Mouse (Mus musculus) liver, embryonic 14.5 days (tissue): ENCODE measurements around the gene Tub. TPM values are rescaled to one million over a fixed set of nuclear protein-coding genes. Genes with fewer than 3 reads are reported as not detected.
A peak's percentile ranks its signal among the peaks of the same experiment; 100 is the strongest.

ENCODE experiments used
- ATAC-seq: fragments of 200-750 bp; cut with Nextera tagmentation; 2 replicates; pipeline ENCODE4 v1.8.0; 2017; ENCODE audit warnings: moderate number of reproducible peaks, mild to moderate bottlenecking, moderate library complexity; ENCODE audit not compliant: insufficient read depth
- DNase-seq, 3 experiments: peaks; one replicate each; pipeline ENCODE4 v3.0.0-alpha.2; 2012 to 2013; ENCODE audit warnings: low read depth in 3 of 3, low spot score in 3 of 3
- H3K27ac ChIP-seq: fragments of 300-500 bp; sonication (generic); 2 replicates; pipeline ENCODE4 v1.5.1; 2014; ENCODE audit warnings: moderate library complexity, mild to moderate bottlenecking, control low read depth, inconsistent platforms
- H3K27me3 ChIP-seq: fragments of 300-500 bp; sonication (generic); 2 replicates; pipeline ENCODE4 v1.6.1; 2014; ENCODE audit warnings: mild to moderate bottlenecking, low read length, moderate library complexity; ENCODE audit not compliant: control insufficient read depth, insufficient read depth
- H3K36me3 ChIP-seq: fragments of 300-500 bp; sonication (generic); replicated peaks from 2 replicates; pipeline ENCODE4 v1.6.1; 2014; ENCODE audit warnings: low read depth; ENCODE audit not compliant: control insufficient read depth, insufficient read depth
- H3K4me1 ChIP-seq, 2 experiments: fragments of 200-500 bp in 1 of 2; fragments of 300-500 bp in 1 of 2; sonication (generic) in 1 of 2; replicated peaks; 2 replicates each; pipeline ENCODE4 v1.6.1; 2012 to 2014; ENCODE audit warnings: antibody characterized with exemption in 1 of 2, inconsistent platforms in 1 of 2, low read length in 1 of 2; ENCODE audit not compliant: control insufficient read depth in 2 of 2, insufficient read depth in 2 of 2
- H3K4me2 ChIP-seq: fragments of 300-500 bp; sonication (generic); 2 replicates; pipeline ENCODE4 v1.6.1; 2014; ENCODE audit warnings: low read depth, mild to moderate bottlenecking, control low read depth, moderate library complexity
- H3K4me3 ChIP-seq, 2 experiments: fragments of 200-500 bp in 1 of 2; fragments of 300-500 bp in 1 of 2; sonication (generic) in 1 of 2; 2 replicates each; pipeline ENCODE4 v1.5.1; 2012 to 2014; ENCODE audit warnings: low read depth in 2 of 2, low read length in 2 of 2, mild to moderate bottlenecking in 2 of 2, control low read depth in 1 of 2, inconsistent platforms in 1 of 2, moderate library complexity in 1 of 2; ENCODE audit not compliant: insufficient read depth in 1 of 2
- H3K9ac ChIP-seq: fragments of 300-500 bp; sonication (generic); replicated peaks from 2 replicates; pipeline ENCODE4 v1.6.1; 2014; ENCODE audit warnings: mild to moderate bottlenecking, control low read depth, moderate library complexity
- H3K9me3 ChIP-seq: fragments of 300-500 bp; sonication (generic); 2 replicates; pipeline ENCODE4 v1.6.1; 2016; ENCODE audit warnings: low read length, mixed read lengths; ENCODE audit not compliant: control insufficient read depth
- CTCF ChIP-seq: IDR thresholded peaks from 2 replicates; pipeline ENCODE4 v1.5.1; 2016; ENCODE audit warnings: antibody characterized with exemption, low read depth, control low read depth
- EP300 ChIP-seq: IDR thresholded peaks from 2 replicates; pipeline ENCODE4 v1.6.1; 2016; ENCODE audit warnings: antibody characterized with exemption, low read depth
- WGBS: fragments of 180-500 bp; shearing (Covaris S2); extraction: QIAGEN DNeasy Blood & Tissue Kit; methylation state at CpG from one replicate; pipeline ENCODE4 v1.1.7; 2014; ENCODE audit not compliant: insufficient replicate concordance; 5-methylcytosine and 5-hydroxymethylcytosine counted together
- polyA plus RNA-seq, 2 experiments: library from polyadenylated mRNA; depleted of rRNA in 1 of 2; stranded (reverse) in 1 of 2; unstranded in 1 of 2; fragments of >200 nt; fragmentation: Nextera tagmentation in 1 of 2; extraction: Ambion mirVana in 1 of 2; gene quantifications; 2 replicates each; pipeline versions ENCODE4 v1.2.1 to v1.2.3; 2012 to 2014

Tub gene
- polyA plus RNA-seq, 2 experiments, result 0.06 TPM; not detected in 1

- no peaks in the 10 kb centered on the region for H3K36me3 ChIP-seq
- ATAC-seq, result no peak
- no peak overlapping the region for H3K27ac ChIP-seq
- H3K4me3 ChIP-seq, result no peak overlapping the region
- H3K4me2 ChIP-seq, result no peak overlapping the region
- peak; percentile 82 for TF ChIP-seq CTCF
- TF ChIP-seq EP300, result no peak
- DNase-seq, result peak; percentile 9 to 36 (median 23)
- H3K27me3 ChIP-seq, result peaks cover 37% of the 10 kb centered on the region
- 33% methylated on average over 4 of the region's 4 CpGs for WGBS
- H3K9me3 ChIP-seq, result no peaks in the 10 kb centered on the region
- H3K9ac ChIP-seq, result no peak overlapping the region
- H3K4me1 ChIP-seq, result no peaks in the 10 kb centered on the region
Observed at GRCm38 (mm10) chr7:108954185-108954584, 4.0 kb downstream of the Tub start.

DNA sequence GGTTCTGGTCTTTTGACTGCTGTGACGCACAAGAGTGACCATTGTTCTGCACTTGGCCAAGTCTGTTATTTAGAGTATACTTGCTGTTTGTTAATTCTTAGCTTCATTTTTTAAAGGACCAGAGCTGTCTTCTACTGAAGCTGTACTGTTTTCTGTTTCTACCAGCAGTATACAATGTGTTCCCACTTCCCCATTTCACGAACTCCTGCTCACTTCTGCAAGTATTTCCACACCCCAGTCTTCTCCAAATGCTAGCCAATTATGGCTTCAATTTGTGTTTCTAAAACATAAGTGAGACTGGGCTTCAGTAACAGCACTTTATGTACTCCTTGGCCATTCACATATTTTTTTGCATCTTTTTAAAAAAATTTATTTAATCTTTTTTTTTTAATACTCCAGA, 7.6 kb downstream of the Tub start:
- TF ChIP-seq EP300 (no peak), CTCF (no peak)
- H3K27me3 ChIP-seq, result peaks cover 2% of the 10 kb centered on the region
- no peaks in the 10 kb centered on the region for H3K36me3 ChIP-seq
- no peak overlapping the region for H3K4me2 ChIP-seq
- no peaks in the 10 kb centered on the region for H3K4me1 ChIP-seq
- H3K27ac ChIP-seq, result no peak overlapping the region
- H3K4me3 ChIP-seq, result no peak overlapping the region
- H3K9me3 ChIP-seq, result no peaks in the 10 kb centered on the region
- no peak for ATAC-seq
- no peak overlapping the region for H3K9ac ChIP-seq
- WGBS, result 33% methylated on average over 2 of the region's 2 CpGs
- DNase-seq, result no peak

DNA sequence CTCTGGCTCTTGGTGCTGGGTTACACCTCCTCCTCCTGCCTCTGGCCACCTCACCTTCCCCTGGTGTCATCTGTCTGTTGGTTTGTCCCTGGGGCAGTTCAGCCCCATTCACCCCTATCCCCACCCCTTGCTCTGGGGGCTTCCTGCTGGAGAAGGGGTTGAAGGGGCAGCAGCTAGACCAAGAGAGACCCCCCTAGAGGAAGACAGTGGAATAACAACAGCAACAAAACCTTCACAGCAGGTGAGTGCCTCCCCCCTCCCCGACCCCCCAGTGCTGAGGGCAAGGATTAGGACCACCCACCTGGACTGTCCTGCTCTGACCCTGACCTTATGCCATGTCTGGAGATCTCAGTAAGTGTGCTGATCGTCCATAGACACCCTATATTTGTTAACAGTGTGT, 15.8 kb downstream of the Tub start:
- no peak overlapping the region for H3K27ac ChIP-seq
- no peaks in the 10 kb centered on the region for H3K9me3 ChIP-seq
- ATAC-seq (no peak), DNase-seq (no peak)
- WGBS, result 10% methylated on average over 2 of the region's 2 CpGs
- no peak overlapping the region for H3K4me2 ChIP-seq
- TF ChIP-seq CTCF, result peak; percentile 44; the same call in 1 of the 2 replicates
- TF ChIP-seq EP300, result no peak
- no peak overlapping the region for H3K9ac ChIP-seq
- no peaks in the 10 kb centered on the region for H3K27me3 ChIP-seq
- no peaks in the 10 kb centered on the region for H3K4me1 ChIP-seq
- no peak overlapping the region for H3K4me3 ChIP-seq
- H3K36me3 ChIP-seq, result no peaks in the 10 kb centered on the region

DNA sequence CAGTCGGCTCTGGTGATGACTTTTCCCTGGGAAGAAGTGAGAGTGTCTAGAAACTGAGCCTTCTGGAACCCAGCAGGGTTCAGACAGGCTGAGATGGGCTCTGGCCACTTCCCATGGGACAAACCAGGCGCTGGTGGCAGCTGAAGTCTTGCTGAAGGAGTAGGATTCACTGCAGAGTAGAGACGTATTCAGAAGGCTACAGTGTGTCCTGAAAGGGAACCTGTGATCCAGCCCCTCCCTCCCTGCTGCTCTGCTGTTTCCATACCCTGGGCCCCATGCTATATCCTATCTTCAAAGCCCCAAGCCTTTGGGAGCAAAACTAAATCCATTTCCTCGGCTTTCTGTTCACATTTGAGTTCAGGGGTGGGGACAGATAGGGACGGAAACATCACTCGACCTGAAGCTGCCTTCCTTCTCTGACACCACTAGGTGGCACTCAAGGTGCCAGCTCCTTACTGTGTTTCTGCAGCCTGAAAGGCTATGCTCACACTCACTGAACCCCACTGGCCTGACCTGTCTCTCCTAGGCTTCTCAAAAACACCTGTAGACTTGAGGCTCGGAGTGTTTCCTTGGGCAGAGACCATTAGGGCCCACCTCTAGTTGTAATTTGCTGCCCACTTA, 16.7 kb downstream of the Tub start:
- H3K4me1 ChIP-seq, result no peaks in the 10 kb centered on the region
- no peak overlapping the region for H3K4me2 ChIP-seq
- H3K27ac ChIP-seq, result no peak overlapping the region
- DNase-seq (peak in 2 of 3 experiments; percentile 7 to 20), ATAC-seq (peak; percentile 50)
- TF ChIP-seq EP300, result no peak
- TF ChIP-seq CTCF, result peak; percentile 82
- 24% methylated on average over 7 of the region's 7 CpGs for WGBS
- H3K36me3 ChIP-seq, result no peaks in the 10 kb centered on the region
- H3K9ac ChIP-seq, result no peak overlapping the region
- H3K27me3 ChIP-seq, result no peaks in the 10 kb centered on the region
- H3K4me3 ChIP-seq, result no peak overlapping the region
- H3K9me3 ChIP-seq, result no peaks in the 10 kb centered on the region

- TF ChIP-seq CTCF, result no peak
- no peak for TF ChIP-seq EP300
- no peaks in the 10 kb centered on the region for H3K36me3 ChIP-seq
- WGBS, result 24% methylated on average over 6 of the region's 6 CpGs
Observed at GRCm38 (mm10) chr7:108968201-108968600, 18.1 kb downstream of the Tub start.

More at GRCm38 (mm10) chr7:108968201-108968600, 18.1 kb downstream of the Tub start:
- Histone ChIP-seq H3K4me2 (no peak overlapping the region), H3K27ac (no peak overlapping the region), H3K27me3 (no peaks in the 10 kb centered on the region), H3K4me1 (no peaks in the 10 kb centered on the region), H3K9me3 (no peaks in the 10 kb centered on the region), H3K4me3 (no peak overlapping the region), H3K9ac (no peak overlapping the region)
- DNase-seq, result no peak
- no peak for ATAC-seq
